Mouse (Mus musculus) gastrocnemius, adult 18-20 months (tissue): ENCODE data around the gene Tmem30c. TPM values are rescaled to one million over a fixed set of nuclear protein-coding genes. Genes with fewer than 3 reads are reported as not detected.
"Not testable (repeated sequence)": the region's sequence is repeated elsewhere in the genome, so short reads cannot be mapped to it uniquely, and the experiment has no call there.

Experiments used
- DNase-seq: peaks from one replicate; pipeline ENCODE4 v3.0.0; 2021; ENCODE audit warnings: low spot score
- total RNA-seq, 2 experiments: library from RNA; stranded (reverse); gene quantifications; 2 replicates each; pipeline ENCODE4 v1.2.3; 2021

Tmem30c gene
- total RNA-seq, 2 experiments from 2014 or later = not detected

DNA sequence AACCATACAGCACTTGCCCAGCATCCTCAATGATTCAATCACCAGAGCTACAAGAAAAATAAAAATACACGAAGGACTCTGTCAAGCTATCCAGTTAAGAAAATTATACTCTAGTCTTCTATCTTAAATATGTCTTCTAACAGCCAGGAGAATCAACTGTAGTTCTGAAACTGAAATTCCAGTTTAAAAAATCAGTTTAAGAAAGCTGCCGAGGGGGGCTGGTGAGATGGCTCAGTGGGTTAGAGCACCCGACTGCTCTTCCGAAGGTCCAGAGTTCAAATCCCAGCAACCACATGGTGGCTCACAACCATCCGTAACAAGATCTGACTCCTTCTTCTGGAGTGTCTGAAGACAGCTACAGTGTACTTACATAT lies 60.7 kb downstream of the Tmem30c start:
- not testable (repeated sequence) for DNase-seq

DNA sequence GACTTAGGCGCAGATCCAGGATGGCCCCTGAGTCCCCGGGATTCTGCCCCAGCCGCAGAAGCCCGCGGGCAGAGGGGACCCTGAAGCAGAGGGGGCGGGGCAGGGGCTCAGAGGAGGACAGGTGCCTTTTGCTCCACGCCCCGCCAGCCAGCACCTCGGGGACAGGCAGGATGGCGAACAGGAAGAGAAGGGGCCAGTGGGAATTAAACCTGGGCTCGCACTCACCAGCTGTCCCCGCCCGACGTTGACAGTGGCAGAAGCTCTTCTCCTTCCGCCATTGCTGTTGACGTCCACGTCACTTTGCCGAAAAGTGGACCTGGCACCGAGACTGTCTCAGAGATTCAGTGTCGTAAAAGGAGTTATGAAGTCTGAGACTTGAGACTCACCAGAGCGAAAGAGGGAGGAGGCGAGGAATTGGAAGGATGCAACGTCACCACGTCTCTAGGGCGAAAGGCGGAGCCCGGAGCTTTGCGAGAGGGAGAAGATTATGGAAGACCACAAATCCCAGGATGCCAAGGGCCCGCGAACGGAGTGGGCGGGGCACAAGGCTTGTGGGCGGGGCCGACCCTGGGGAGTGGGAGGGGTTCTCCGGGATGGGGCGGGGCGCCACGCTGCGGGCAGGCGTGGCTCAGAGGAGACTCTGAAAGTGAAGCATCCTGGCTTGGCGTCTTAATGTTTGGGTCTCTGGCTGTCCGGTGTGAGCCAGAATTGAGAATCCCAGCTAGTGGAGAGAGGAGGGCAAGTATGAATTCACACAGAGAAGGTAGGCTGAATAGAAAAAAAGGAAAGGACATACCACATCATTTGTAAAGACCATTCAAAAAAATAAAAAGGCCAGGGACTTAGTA lies 61.4 kb downstream of the Tmem30c start, which contains the start of gene Tbc1d23:
Gene Tbc1d23 (minus strand): TSS at position 416 of the 848 bp plus-strand sequence.
- DNase-seq = peak; percentile 98

DNA sequence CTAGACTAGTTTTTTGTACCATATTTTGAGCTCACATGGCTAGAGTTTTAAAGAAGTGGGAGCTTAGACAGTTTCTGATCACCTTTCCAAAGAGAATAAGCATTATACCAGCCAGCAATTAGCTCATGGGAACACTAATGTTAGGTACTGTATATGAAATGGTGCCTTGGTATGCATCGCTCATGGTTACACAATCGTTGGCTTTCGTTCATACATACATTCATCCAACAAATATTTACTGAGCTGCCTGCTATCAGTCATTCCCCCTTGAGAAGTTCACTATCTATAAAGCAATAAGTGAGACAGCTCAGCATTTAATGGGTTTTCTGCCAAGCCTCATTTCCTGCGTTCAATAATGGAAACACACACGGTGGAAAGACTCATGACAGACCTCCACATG lies 66.2 kb downstream of the Tmem30c start:
- no peak for DNase-seq

DNA sequence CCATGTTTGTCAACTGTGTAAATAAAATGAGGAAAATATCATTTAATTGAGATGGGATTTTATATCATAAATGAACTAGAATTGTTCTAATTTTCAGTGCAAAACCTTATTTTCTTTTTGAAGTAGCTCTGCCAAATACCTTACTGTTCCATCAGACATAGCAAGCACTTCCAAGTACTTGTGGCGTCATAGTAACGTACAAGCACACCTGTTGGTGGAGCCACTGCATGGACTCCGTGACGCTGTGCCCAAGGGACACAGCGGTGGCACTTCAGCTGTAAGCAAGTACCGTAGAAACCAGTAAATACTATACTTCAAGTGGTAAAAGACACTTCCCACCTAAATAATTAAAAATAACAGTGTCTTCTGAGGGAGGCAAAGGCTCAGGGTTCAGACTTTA lies 72.3 kb downstream of the Tmem30c start:
- no peak for DNase-seq

Other genes starting within 250 kb of the Tmem30c start
- gene Tmem45a2, start 221.5 kb downstream of the Tmem30c start, total RNA-seq = not detected
- gene Tomm70a, start 171.2 kb downstream of the Tmem30c start, total RNA-seq = 10 to 100 TPM; 30.3 to 32.9 TPM
- 10 to 100 TPM; 19.2 to 22.5 TPM for gene Nit2, start 125.5 kb downstream of the Tmem30c start, total RNA-seq
- gene Tbc1d23, start 61.4 kb downstream of the Tmem30c start, total RNA-seq = 10 to 100 TPM; 16.6 to 19.6 TPM
- gene Filip1l, start 60.2 kb upstream of the Tmem30c start, total RNA-seq = 10 to 100 TPM; 44.0 to 60.2 TPM